Mouse (Mus musculus): Measurements from ENCODE around the gene Ado.
A peak's percentile ranks its signal among the peaks of the same experiment; 100 is the strongest.

Gene Ado

DNA sequence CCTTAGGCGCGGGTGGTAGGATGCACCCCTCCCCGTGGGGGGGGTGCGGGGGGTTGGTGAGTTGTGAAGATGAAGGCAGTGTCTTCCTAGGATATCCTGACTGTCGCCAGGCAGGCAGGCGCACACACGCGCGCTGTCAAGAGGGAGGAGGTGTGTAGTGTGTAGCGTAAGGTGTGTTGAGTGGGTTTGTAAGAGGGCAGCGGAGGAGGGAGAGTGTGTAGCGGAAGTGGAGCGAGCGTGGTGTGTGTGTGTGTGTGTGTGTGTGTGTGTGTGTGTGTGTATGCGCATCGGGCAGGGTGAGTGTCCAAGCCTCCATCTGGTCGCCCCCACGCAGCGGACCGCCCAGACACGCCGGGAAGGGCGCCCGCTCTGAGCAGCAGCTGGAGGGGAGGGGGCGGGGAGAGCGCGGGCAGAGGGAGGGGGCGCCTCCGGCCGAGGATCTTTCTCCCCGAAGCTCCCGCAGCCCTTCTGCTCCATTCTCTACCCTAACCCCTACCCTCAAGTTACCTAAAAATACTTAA, 12.1 kb downstream of the Ado start:
- DNase-seq (ENCODE audit: low spot score in 2 of 2): peak; percentile 66 to 70

DNA sequence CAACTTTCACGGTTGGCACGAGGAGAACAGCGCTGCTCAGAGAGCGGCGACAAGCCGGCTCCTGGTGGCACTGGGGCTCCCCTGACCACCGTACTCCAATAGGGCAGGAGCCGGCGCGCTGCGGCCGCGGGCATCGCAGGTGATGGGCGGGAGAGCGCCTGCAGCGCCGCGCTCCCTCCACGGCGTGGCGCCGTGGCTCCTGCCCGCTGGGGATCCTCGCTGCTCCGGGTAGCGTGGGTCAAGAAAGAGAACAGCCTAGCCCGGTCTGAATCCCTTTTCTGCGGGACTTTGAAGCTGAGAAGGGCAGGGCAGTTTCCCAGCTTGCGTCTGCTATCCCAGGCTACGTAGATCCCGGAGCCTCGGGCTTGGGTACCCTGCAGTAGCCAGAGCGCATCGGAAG, 12.8 kb downstream of the Ado start:
- DNase-seq (ENCODE audit: low spot score in 2 of 2): peak in 1 of 2 experiments; percentile 35

DNA sequence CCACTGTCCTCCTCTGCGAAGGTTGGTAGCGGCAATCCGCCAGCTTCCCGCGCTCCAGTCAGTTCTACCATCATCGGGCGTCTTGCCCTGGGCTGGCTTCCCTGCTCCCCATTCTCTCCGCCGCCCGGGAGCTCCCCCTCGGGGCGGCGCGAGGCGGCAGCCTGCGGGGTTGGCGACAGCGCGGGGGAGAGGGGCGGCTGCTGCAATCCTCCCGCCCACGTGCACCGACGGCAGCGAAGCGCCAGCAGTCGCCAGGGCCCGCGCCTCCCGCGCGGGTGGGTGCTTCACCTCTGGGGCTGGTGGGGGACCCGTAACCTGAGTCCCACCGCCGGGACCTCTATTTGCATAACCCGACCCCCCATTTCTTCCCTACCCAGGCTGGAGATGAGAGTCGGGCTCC, 13.5 kb downstream of the Ado start, which contains the start of gene Egr2:
TSS of gene Egr2 (plus strand) at position 220 of the 400 bp plus-strand sequence.
- DNase-seq (ENCODE audit: low spot score in 2 of 2): no peak

DNA sequence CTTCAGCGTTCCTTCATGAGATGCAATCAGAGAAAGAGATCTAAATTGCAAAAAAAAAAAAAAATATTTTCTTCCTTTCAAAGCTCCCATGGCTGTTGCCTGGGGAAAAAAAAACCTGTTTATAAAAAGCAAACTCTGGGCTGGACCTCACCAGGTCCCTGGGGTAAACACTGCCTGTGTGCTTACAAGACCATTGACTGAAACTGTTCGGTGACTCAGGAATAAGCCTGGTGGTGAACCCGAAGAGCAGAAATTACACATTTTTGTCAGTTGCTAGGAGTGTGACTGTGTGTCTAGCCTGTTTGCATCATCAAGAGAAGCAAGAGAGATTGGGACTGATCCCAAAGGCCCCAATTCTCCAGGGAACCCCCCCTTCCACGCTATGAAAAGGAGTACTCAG, 19.0 kb downstream of the Ado start:
- no peak for DNase-seq (ENCODE audit: low spot score in 2 of 2)

DNA sequence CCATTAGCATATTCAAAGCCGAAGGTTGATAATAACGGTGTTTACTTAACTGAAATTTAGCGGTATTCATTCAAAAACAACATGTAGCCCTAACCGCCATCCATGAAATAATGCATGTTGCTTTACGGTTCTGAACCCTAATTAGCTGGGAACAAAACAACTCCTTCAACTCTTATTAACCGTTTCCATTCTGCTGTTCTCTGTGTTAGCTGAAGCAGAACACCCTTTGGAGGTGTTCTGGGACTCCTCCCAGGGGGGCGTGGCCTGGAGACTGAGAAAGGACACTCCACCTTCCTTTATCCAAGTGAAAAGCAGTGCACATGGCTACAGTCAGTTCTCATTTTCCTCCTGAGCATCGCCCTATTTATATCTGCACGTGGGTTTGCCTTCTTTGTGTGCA, 22.3 kb downstream of the Ado start:
- no peak for DNase-seq (ENCODE audit: low spot score in 2 of 2)

DNA sequence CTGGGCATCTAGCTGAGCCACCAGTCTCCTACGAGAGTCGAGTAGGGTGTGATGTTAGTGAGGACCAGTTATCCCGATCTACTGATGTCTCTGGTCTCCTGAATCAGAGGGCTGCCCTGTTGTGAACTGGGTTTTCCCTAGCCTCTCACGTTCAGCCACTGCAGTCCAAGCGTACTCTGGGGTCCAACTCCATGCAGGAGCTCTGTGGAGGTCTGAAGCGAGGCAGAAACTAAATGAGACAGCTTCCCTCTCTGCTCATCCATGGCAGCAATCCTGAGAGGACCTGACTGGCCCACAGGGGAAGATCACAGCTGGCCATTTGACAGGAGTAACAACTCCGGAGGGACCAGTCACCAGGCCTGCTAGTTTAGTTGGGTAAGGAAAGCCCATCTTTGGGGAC, 24.1 kb downstream of the Ado start:
- DNase-seq (ENCODE audit: low spot score in 2 of 2): no peak

DNA sequence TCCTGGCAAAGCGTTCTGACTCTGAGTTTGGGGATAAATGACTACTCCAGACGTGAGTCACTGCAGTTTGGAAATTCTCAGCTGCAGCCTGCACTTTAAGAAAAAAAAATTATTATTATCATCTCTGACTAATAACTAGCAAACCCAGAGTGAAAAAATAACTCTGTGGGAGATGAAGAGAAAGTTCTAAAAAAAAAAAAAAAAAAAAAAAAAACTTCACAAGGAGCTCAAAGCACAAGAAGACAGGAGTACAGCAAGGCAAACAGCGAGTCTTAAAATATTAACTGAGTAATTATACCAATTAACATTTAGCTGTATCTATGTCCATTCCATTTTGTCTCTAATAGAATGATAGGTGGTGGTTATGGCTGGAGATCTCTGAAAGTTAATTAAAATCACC, 24.6 kb downstream of the Ado start:
- no peak for DNase-seq (ENCODE audit: low spot score in 2 of 2)

DNA sequence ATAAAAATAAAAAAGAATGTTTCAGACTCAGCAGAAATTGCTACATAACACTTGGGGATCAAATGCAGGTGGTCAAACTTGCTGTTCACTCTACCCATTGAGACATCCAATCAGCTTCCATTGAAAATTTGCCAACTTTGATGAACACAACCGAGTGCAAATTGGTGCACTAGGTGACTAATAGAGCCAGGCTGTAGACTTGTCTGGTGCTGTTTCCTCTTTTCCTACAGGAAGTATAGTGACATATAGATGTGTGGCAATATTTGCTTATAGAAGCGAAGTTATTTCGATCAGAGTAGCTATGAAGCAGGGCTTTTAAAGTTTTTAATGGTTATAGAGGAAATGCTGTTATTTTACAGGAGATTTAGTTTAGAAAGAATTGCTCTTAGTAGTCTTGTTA, 30.0 kb downstream of the Ado start:
- DNase-seq (ENCODE audit: low spot score in 2 of 2): no peak

DNA sequence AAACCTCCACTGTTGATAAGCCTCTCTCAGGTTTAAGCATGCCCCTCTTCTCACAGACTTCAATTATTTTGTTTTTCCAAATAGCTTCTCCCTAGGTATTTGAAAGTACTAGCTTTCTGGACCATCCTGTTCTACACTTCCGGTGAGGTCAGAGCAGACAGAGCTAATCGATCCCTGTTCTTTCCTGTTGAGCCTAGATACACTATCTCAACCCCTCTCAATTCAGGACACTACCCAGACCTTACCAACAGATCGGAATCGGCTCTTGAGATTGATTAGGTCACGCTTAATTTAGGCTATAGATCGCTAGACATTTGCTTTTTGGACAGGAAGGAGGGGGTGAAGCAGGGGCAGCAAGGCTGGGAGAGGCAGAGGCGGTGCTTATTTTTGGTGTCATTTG, 35.9 kb downstream of the Ado start:
- DNase-seq (ENCODE audit: low spot score in 2 of 2): no peak

DNA sequence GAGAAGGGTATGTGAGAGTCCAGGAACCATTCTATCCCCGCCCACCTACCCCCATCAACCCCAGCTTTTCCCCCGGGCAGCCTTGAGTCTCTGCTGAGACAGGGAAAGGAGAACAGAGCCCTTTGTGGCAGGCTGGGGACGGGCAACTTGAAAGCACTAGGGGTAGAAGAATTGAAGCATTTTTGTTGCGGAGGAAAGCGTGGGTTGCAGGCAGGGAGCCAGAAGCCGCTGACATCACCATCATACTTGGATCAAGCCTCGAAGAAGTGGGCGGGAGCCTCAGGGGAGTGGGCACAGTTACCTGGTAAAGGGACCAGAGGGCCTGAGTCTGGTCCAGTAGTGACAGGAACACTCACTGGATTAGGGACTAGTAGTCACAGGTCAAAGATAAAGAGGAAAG, 36.5 kb downstream of the Ado start:
- DNase-seq (ENCODE audit: low spot score in 2 of 2): peak; percentile 27 to 36

DNA sequence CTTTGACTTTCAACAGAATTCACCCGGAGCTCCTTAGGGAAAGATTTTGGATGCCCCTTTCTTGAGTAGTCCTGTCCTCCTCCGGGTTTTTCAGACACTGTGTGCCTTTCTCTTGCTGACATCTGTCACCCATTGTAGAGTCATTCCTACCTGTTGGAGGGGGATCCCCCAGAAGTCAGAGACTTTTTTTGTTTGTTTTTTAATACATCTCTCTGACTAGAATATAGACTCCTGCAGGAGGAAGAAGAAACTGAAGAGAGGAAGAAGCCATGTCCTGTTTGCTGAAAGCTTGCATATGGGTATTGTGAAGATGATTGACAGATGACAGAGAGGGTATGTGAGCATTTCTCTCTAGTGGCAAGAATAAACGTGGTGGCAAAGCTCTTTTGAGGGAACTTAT, 43.5 kb downstream of the Ado start:
- DNase-seq (ENCODE audit: low spot score in 2 of 2): no peak

DNA sequence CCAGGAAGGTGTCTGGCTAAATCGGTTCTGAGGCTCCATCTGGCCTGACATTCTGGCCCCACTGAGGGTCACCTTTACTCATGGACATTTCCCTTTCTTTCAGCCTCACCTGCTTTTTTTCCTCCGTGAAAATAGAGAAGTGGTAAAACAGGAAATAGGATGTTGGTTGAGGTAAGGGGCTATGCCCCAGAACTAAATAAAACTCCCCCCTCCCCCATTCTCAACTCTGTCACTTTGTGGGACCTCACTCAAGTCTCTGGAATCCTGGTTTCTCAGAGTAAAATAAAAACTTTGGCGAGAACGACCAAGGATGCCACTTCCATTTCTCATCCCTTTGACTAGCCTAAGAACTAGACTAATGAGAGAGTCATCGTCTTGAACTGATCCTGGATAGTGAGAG, 44.7 kb downstream of the Ado start:
- no peak for DNase-seq (ENCODE audit: low spot score in 2 of 2)

DNA sequence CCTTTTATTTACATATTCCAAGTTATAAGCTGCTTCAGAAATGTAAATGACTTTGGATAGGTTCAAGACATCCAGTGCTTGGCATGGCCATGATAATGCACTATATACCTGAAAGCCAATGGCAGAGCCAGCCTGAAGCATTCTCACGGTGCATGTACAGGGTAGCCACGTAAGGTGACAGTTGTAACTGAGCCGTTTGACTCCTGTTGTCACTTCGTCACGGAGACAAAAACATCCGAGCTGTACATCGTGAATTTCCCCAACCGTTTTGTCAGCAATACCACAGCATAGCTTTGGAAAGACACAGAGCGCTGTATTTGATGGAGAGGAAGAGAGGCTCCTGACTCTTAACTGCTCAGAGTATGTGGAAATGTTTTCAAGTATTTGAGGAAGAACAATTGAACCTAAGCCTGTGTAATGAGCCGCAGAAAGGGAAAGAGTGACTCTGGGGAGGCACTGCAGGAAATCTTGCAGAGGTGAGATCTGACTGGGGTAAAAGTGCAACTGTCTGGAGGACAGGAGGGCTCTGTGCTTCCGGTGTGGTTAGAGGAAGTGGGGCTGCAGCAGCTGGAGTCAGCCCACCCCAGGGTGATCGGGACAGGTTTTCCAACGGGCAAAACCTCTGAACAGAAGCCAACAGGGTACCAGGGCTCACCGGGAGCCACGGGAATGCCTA, 45.3 kb downstream of the Ado start:
- no peak for DNase-seq (ENCODE audit: low spot score in 2 of 2)

DNA sequence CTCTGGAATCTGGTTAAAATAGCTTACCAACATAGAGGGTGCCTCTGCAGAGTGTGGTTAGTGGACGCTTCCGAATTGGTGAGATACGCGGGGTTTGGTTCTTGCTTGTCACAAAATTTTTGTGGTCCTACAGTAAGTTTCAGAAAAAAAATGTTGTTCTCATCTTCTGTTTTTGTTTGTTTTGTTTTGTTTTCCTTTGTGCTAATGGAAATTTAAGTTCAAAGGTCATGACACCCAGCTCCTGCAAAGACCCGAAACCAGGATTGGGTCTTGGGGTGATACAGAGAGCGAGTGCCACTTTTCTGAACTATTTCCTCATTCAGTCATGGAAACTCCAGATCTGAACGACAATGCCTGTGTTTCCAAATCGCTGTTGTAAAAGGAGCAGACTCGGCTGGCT, 50.8 kb downstream of the Ado start:
- DNase-seq (ENCODE audit: low spot score in 2 of 2): no peak

DNA sequence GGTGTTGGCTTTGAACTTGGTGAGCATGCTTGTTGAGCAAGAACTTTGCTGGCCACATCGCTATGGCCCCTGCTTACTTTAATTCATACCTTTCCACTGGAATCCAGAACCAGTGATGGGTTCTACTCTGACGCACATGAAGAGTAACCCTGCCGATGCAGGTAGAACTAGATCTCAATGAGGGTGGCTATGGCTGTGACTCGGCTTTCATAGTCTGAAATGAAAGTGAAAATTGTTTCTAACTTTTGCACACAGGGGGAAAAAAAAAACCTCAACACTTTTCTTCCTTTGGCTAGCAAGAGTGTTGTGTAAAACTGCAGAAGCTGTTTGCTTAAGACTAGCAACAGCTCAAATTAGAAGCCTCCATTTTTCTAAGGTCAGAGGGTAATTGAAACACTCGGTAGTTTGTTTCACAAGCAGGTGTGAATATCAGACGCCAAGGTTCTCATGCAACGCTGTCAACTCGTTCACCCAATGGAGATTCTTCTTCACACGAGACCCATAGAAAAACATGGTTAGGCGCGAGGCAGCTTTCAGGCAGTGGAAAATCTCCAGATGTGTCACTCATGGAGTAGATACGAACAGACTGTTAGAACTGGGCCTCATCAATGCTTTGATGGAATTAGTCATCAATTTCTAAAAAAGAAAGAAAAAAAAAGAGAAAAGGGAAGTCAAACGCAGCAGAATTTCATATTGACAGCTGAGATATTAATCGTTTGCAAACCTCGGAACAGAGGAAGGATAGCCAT, 51.4 kb downstream of the Ado start:
- DNase-seq (ENCODE audit: low spot score in 2 of 2): no peak

All from right cerebral cortex, postnatal 36 days (tissue).